Mouse (Mus musculus) hindlimb bud, embryonic 11.5 days (tissue): ENCODE results near the gene Clba1.
"Not testable (repeated sequence)": the region's sequence is repeated elsewhere in the genome, so short reads cannot be mapped to it uniquely, and the experiment has no call there.

Experiments
- DNase-seq: peaks from one replicate; pipeline ENCODE4 v3.0.0-alpha.2; 2012; ENCODE audit warnings: low read depth, low spot score; ENCODE audit errors: extremely low spot score

Clba1 gene

GRCm38 (mm10) chr12:112814682-112815470, 6.1 kb downstream of the Clba1 start:
- no peak for DNase-seq

GRCm38 (mm10) chr12:112816294-112816693, 7.6 kb downstream of the Clba1 start:
- no peak for DNase-seq

GRCm38 (mm10) chr12:112816866-112817265, 8.1 kb downstream of the Clba1 start:
- not testable (repeated sequence) for DNase-seq

- no peak for DNase-seq
Observed at GRCm38 (mm10) chr12:112819057-112819662, 10.4 kb downstream of the Clba1 start.

- DNase-seq, result no peak
Observed at GRCm38 (mm10) chr12:112820401-112820999, 11.8 kb downstream of the Clba1 start.

- no peak for DNase-seq
Observed at GRCm38 (mm10) chr12:112821216-112821615, 12.5 kb downstream of the Clba1 start.

DNA sequence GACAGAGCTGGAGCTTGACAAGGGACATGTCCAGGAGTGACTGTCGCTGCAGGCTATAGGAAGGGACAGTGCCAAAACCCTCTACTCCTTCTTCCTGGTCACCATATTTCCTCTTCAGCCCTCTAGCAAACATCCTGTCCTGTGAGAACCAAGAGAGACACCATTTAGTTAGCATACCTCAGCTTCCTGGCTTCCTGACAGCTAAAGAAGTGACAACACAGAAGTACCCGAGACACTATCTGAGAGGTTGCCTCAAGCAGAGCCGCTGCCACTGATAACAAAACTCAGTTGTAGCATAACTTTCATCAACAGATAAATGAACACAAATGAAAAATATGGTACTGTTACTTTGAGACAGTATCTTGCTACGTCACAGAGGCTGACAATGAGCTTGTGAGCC, 13.2 kb downstream of the Clba1 start:
- no peak for DNase-seq

DNA sequence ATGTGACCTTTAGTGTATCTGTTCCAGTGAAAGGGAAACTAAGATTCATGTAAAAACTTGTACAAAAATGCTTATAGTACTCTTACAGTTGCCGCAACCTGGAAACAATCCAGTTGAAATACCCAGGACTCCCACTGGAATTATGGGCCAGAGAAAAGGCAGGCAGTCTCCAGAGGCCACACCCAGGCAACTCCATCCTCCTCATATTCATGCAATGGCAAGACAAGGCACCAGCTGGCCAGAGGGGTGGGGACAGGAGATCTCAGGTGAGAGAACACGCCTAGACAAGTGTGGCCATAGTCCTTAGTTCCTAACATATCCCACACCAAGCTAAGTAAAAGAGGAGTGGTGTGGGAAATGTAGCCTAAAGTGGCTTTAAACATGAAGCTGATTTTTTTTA, 13.9 kb downstream of the Clba1 start:
- DNase-seq, result no peak

GRCm38 (mm10) chr12:112823221-112823620, 14.5 kb downstream of the Clba1 start:
- no peak for DNase-seq

GRCm38 (mm10) chr12:112825901-112826300, 17.2 kb downstream of the Clba1 start:
- no peak for DNase-seq

DNA sequence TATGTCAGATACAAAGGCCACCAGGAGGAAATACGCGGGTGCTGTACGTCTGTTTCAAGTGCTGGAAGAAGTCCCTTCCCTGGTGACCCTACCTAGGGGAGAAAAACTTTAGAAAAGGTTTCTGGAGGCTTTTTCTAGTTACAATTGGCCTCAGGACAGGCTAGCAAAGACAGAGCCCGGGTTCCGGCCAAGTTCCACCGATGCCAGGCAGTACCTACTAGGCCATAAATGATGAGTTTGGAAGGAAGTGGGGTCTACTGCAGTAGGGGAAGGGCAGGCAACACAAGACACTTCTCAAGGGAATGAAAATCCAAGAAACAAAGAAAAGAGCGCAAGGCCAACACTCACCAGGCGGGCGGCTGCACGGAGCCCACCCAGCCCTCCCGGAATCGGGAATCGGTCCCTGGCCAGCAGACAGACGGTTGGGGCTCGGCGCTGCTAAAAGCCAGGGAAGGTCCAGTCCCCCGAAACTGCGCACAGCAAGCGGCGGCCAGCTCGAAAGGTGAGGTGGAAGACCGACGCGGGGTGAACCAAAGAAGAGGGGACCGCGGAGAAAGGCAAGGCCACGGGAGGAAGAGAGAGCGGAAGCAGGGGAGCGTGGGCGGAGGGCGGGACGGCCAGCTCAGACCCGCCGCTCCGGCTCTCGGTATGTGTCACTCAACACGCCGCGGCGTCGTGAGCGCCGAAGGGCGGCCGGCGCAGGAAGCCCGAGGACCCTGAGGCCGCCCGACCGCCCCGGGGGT, 19.9 kb downstream of the Clba1 start:
- DNase-seq, result no peak

GRCm38 (mm10) chr12:112829244-112829864, 20.6 kb downstream of the Clba1 start, which contains the start of gene Cdca4:
TSS of gene Cdca4 (minus strand) at chr12:112829423.
- peak; percentile 71 for DNase-seq

- DNase-seq, result no peak
Observed at GRCm38 (mm10) chr12:112830141-112830540, 21.4 kb downstream of the Clba1 start.

GRCm38 (mm10) chr12:112830570-112830969, 21.8 kb downstream of the Clba1 start:
- DNase-seq, result no peak

DNA sequence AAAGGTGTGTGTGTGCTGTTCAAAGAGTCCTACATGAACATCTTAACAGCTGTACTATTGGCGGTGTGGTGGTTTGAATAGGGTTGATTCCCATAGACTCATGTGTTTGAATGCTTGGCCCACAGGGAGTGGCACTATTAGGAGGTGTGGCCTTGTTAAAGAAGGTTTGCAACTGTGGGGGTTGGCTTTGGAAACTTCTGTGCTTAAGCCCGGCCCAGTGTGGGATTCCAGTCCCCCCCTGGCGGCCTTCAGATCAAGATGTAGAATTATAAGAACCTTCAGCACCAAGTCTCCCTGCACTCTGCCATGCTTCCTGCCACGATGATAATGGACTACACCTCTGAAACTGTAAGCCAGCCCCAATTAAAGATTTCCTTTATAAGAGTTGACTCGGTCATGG, 23.7 kb downstream of the Clba1 start:
- DNase-seq, result no peak

DNA sequence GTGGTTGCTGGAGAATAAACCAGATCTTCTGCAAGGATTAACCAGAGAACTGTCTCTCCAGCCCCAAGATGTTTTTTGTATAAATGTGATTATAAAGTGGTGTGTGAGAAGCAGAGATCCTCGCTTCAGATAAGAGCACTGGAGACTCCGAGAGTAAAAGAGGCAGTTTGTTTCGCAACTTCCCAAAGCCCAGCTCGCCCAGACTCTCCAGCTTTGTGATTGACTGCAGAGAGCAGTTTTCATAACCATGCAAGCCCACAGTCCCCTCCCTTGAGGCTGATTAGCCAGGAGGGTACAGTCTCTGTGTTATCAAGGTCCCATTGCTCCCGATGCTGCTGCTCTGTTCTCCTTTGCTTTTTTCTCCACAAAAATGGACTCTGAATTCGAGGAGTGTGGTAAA, 24.8 kb downstream of the Clba1 start:
- no peak for DNase-seq

DNA sequence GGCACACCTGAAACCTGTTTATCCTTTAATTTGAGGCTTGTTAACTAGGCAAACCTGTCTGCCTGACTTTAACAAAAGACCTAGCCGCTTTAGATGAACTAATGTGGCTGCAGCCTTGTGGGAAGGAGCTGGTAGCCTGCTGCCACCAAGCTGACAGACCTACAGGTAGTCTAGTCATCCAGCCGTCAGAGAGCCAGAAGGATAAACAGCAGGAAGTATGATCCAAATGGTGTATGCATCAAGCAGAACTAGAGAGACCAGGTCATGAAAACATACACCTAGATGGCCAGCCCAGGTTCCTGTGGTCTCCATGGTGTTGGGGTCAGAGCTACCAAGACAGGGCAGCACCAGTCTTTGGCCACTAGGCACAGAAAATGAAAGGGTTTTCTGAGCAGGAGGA, 26.3 kb downstream of the Clba1 start:
- no peak for DNase-seq

DNA sequence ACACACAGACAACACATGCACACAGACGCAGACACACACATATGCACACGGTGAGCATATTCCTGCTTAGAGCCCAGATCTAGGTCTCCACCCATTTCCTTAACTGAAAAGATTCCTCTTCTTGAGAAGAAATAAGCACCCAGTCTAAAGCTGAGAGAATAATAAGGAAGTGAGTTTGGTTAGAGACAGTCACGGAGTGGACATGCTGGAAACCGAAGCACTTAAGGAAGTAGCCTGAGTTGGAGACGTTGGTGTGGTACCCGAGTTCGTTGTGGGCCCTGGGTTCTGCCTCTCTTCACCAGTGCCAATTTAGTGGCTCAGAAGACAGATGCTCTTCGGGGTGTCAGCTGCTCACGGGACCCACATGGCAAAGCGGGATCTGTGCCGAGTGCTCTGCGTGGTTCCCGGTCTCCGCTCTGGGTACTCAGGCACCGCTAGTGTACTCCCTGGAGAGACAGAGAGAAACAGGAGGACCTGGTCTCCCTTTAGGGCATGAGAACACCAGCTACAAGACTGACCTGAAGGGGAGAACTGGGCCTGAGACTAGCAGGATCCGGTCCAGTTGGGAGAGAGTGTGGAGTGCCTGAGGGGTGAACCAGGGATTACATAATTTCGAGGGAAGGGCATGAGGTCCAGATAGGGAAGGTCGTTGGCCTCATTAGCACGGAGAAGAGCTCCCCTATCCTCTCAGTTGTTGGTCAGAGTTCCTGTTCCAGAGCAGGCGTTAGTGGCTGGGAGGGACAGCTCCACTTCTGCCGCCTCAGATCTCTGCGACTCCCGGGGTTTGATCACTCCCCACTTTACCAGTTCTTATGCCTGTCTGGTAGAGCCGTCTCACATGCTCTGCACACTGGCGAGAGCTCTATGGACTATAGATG, 31.7 kb downstream of the Clba1 start:
- no peak for DNase-seq

DNA sequence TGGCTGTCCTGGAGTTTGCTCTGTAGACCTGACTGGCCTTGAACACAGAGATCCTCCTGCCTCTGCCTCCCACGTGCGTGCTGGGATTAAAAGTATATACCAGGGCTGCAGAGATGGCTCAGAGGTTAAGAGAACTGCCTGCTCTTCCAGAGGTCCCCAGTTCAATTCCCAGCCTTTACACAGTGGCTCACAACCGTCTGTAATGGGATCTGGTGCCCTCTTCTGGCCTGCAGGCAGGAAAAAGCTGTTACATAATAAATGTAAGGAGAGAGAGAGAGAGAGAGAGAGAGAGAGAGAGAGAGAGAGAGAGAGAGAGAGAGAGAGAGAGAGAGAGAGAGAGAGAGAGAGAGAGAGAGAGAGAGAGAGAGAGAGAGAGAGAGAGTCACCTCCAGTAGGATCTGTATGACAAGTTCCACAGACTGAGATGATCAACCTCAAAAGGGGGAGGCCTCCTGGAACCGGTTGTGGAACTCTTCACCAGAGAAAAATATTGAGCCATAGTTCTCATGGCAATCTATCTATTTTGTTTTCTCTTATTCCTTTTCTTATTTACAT, 32.7 kb downstream of the Clba1 start:
- DNase-seq, result not testable (repeated sequence)

GRCm38 (mm10) chr12:112842128-112842527, 33.4 kb downstream of the Clba1 start:
- DNase-seq, result not testable (repeated sequence)
